Mouse (Mus musculus): ENCODE results near the gene RPS10-NUDT3. TPM values are rescaled to one million over a fixed set of nuclear protein-coding genes. Genes with fewer than 3 reads are reported as not detected.

The RPS10-NUDT3 gene
- polyA plus RNA-seq, 1 experiment, result not detected

DNA sequence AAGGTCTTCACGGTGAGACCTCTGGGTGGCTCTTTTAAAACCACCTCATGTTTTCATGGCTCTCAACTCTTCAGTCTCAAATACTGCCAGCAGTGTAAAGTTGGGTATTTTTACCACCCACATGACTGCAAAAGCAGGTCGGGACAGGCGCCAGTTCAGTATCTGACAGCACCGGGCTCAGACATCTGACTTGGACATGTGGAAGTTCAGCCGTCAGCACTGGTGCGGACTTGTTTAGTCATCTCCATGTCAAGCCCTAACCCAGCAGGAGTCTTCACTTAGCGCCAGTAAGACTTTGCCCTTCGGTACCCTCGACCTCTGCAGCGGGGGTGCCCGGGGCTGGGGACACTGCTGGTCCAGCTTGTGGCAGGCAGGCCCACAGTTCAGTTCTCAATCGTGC lies 47.8 kb downstream of the RPS10-NUDT3 start:
- H3K4me1 ChIP-seq (ENCODE audit: control insufficient read depth, insufficient read depth, insufficient read length), result peaks cover 12% of the 10 kb centered on the region; the same call in 1 of the 2 replicates
- 76% methylated on average over 12 of the region's 12 CpGs for WGBS
- no peaks in the 10 kb centered on the region for H3K27me3 ChIP-seq (ENCODE audit: control insufficient read depth, insufficient read depth, low read length)
- no peak for TF ChIP-seq CTCF (IDR thresholded peaks at IDR 0.05; ENCODE audit: extremely low read depth, insufficient read depth, insufficient read length, insufficient replicate concordance)
- no peak for TF ChIP-seq POLR2A (IDR thresholded peaks at IDR 0.05; ENCODE audit: low read depth, low read length)
- DNase-seq (ENCODE audit: low read depth in 1 of 2, low spot score in 2 of 2), result no peak
- no peaks in the 10 kb centered on the region for H3K36me3 ChIP-seq (ENCODE audit: control insufficient read depth, insufficient read depth, low read length)
- H3K4me3 ChIP-seq (ENCODE audit: extremely low read depth, insufficient read depth, insufficient read length), result no peak overlapping the region
- no peak overlapping the region for H3K27ac ChIP-seq (ENCODE audit: insufficient read depth, low read length)

DNA sequence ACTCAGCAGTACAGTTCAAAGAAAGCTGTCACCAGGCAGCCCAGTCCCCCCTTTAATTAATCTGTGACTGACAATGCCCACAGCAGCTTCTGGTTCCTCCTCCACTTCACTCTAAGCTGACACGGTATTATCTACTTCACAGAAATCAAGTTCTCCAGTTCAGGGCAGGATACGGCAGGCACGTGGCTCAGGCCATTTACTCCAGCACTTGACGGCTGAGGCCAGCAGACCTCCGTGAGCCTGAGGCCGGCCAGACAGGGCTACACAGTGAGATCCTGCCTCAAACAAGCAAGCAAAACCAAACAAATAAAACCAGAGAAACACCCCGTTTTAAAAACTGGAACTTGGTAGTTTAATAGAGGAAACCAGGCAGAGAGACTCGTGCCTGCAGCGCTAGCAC lies 48.4 kb downstream of the RPS10-NUDT3 start:
- TF ChIP-seq POLR2A (IDR thresholded peaks at IDR 0.05; ENCODE audit: low read depth, low read length) (no peak), CTCF (IDR thresholded peaks at IDR 0.05; ENCODE audit: extremely low read depth, insufficient read depth, insufficient read length, insufficient replicate concordance) (no peak)
- no peak overlapping the region for H3K27ac ChIP-seq (ENCODE audit: insufficient read depth, low read length)
- peaks cover 12% of the 10 kb centered on the region; the same call in 1 of the 2 replicates for H3K4me1 ChIP-seq (ENCODE audit: control insufficient read depth, insufficient read depth, insufficient read length)
- DNase-seq (ENCODE audit: low read depth in 1 of 2, low spot score in 2 of 2), result no peak
- no peak overlapping the region for H3K4me3 ChIP-seq (ENCODE audit: extremely low read depth, insufficient read depth, insufficient read length)
- no peaks in the 10 kb centered on the region for H3K27me3 ChIP-seq (ENCODE audit: control insufficient read depth, insufficient read depth, low read length)
- 63% methylated on average over 9 of the region's 9 CpGs for WGBS
- H3K36me3 ChIP-seq (ENCODE audit: control insufficient read depth, insufficient read depth, low read length), result peaks cover 2% of the 10 kb centered on the region; the same call in 1 of the 2 replicates

DNA sequence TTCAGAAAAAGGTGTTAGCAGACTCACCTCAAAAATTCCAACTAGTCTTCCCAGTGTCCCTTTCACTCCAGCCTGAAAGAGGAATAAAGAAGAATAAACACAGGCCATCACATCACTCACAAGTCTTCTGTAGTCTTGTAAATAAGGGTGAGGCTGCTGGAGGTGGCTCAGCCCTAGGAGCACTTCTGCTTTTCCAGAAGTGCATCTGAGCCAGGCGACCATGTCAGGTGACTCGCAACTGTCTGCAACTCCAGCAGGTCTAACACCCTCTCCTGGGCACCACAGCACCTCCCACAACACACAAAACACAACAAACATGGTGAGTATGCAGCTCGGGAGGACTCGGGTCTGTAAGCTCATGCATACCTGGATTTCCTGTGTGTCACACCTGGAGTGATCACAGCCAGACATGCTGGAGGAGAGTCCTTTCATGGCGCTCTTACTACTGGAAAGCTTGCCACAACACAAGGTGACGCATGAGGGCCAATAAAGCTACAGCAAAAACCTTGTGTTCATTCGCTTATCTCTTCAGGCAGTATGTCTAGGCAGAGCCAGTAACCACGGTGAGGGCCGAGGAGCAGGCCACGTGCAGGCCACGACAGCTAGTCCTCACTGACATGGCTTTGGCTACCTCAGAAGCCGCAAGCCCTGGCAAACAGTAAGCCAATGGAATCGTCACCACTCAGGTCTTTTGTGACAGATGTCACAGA lies 51.7 kb downstream of the RPS10-NUDT3 start:
- no peak for DNase-seq (ENCODE audit: low read depth in 1 of 2, low spot score in 2 of 2)
- 65% methylated on average over 13 of the region's 13 CpGs for WGBS
- H3K4me1 ChIP-seq (ENCODE audit: control insufficient read depth, insufficient read depth, insufficient read length), result peaks cover 8% of the 10 kb centered on the region; the same call in 1 of the 2 replicates
- H3K4me3 ChIP-seq (ENCODE audit: extremely low read depth, insufficient read depth, insufficient read length), result no peak overlapping the region
- H3K27me3 ChIP-seq (ENCODE audit: control insufficient read depth, insufficient read depth, low read length), result no peaks in the 10 kb centered on the region
- H3K36me3 ChIP-seq (ENCODE audit: control insufficient read depth, insufficient read depth, low read length), result peaks cover 11% of the 10 kb centered on the region
- no peak overlapping the region for H3K27ac ChIP-seq (ENCODE audit: insufficient read depth, low read length)
- TF ChIP-seq POLR2A (IDR thresholded peaks at IDR 0.05; ENCODE audit: low read depth, low read length), result no peak
- TF ChIP-seq CTCF (IDR thresholded peaks at IDR 0.05; ENCODE audit: extremely low read depth, insufficient read depth, insufficient read length, insufficient replicate concordance), result no peak

- DNase-seq (ENCODE audit: low read depth in 1 of 2, low spot score in 2 of 2), result no peak
- H3K27ac ChIP-seq (ENCODE audit: insufficient read depth, low read length), result no peak overlapping the region
- TF ChIP-seq CTCF (IDR thresholded peaks at IDR 0.05; ENCODE audit: extremely low read depth, insufficient read depth, insufficient read length, insufficient replicate concordance), result no peak
- TF ChIP-seq POLR2A (IDR thresholded peaks at IDR 0.05; ENCODE audit: low read depth, low read length), result no peak
- no peaks in the 10 kb centered on the region for H3K27me3 ChIP-seq (ENCODE audit: control insufficient read depth, insufficient read depth, low read length)
- H3K4me3 ChIP-seq (ENCODE audit: extremely low read depth, insufficient read depth, insufficient read length), result no peak overlapping the region
- 80% methylated on average over 20 of the region's 20 CpGs for WGBS
- H3K4me1 ChIP-seq (ENCODE audit: control insufficient read depth, insufficient read depth, insufficient read length), result no peaks in the 10 kb centered on the region
- H3K36me3 ChIP-seq (ENCODE audit: control insufficient read depth, insufficient read depth, low read length), result peaks cover 11% of the 10 kb centered on the region
Measured at GRCm38 (mm10) chr17:27580392-27581068, 54.5 kb downstream of the RPS10-NUDT3 start.

DNA sequence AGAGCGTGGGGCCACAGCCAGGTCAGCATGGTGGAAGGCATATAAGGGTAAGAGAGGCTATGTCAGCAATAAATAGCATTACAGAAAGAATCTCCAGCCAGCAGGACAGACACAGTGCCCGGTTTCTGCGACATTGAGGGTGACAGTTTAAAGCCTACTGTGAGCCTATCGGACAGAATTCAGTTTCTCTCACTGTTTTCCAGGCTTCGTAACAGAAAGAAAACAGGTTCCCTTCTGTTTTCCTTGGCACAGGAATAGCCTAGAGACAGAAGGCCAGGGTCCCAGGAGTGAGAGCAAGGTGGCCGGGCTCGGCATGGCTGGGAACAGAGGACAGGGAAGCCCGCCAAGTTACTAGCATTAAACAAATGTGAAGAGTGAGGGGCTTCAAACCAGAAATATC lies 55.2 kb downstream of the RPS10-NUDT3 start:
- Histone ChIP-seq H3K4me1 (ENCODE audit: control insufficient read depth, insufficient read depth, insufficient read length) (no peaks in the 10 kb centered on the region), H3K27me3 (ENCODE audit: control insufficient read depth, insufficient read depth, low read length) (no peaks in the 10 kb centered on the region), H3K27ac (ENCODE audit: insufficient read depth, low read length) (no peak overlapping the region), H3K36me3 (ENCODE audit: control insufficient read depth, insufficient read depth, low read length) (peaks cover 11% of the 10 kb centered on the region), H3K4me3 (ENCODE audit: extremely low read depth, insufficient read depth, insufficient read length) (no peak overlapping the region)
- no peak for DNase-seq (ENCODE audit: low read depth in 1 of 2, low spot score in 2 of 2)
- WGBS, result 98% methylated on average over 8 of the region's 8 CpGs
- no peak for TF ChIP-seq CTCF (IDR thresholded peaks at IDR 0.05; ENCODE audit: extremely low read depth, insufficient read depth, insufficient read length, insufficient replicate concordance)
- TF ChIP-seq POLR2A (IDR thresholded peaks at IDR 0.05; ENCODE audit: low read depth, low read length), result no peak

- Histone ChIP-seq H3K4me1 (ENCODE audit: control insufficient read depth, insufficient read depth, insufficient read length) (no peaks in the 10 kb centered on the region), H3K4me3 (ENCODE audit: extremely low read depth, insufficient read depth, insufficient read length) (no peak overlapping the region), H3K27ac (ENCODE audit: insufficient read depth, low read length) (no peak overlapping the region), H3K27me3 (ENCODE audit: control insufficient read depth, insufficient read depth, low read length) (no peaks in the 10 kb centered on the region), H3K36me3 (ENCODE audit: control insufficient read depth, insufficient read depth, low read length) (peaks cover 11% of the 10 kb centered on the region)
- no peak for TF ChIP-seq CTCF (IDR thresholded peaks at IDR 0.05; ENCODE audit: extremely low read depth, insufficient read depth, insufficient read length, insufficient replicate concordance)
- no peak for TF ChIP-seq POLR2A (IDR thresholded peaks at IDR 0.05; ENCODE audit: low read depth, low read length)
- WGBS, result 95% methylated on average over 10 of the region's 10 CpGs
- DNase-seq (ENCODE audit: low read depth in 1 of 2, low spot score in 2 of 2), result no peak
Measured at GRCm38 (mm10) chr17:27578487-27578886, 56.5 kb downstream of the RPS10-NUDT3 start.

DNA sequence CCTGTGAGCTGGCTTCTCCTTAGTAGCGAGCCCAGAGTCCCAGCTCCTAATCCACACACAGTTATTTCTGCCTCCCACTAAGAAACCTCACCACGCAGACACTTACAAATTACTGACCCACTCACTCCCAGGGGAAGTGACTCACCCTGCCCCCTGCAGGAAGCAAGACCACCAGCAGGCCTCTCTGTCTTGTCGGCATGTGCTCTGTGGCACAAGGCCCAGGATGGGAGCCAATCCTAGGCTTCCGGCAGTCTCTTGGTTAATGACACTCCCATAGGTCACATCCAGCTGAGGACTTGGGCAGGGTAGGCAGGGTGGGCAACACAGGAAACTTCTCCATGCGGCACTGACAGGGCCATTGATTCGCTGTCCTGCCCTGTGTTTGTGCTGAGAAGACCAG lies 57.6 kb downstream of the RPS10-NUDT3 start:
- TF ChIP-seq CTCF (IDR thresholded peaks at IDR 0.05; ENCODE audit: extremely low read depth, insufficient read depth, insufficient read length, insufficient replicate concordance) (no peak), POLR2A (IDR thresholded peaks at IDR 0.05; ENCODE audit: low read depth, low read length) (no peak)
- Histone ChIP-seq H3K4me1 (ENCODE audit: control insufficient read depth, insufficient read depth, insufficient read length) (no peaks in the 10 kb centered on the region), H3K27ac (ENCODE audit: insufficient read depth, low read length) (no peak overlapping the region), H3K4me3 (ENCODE audit: extremely low read depth, insufficient read depth, insufficient read length) (no peak overlapping the region), H3K27me3 (ENCODE audit: control insufficient read depth, insufficient read depth, low read length) (no peaks in the 10 kb centered on the region), H3K36me3 (ENCODE audit: control insufficient read depth, insufficient read depth, low read length) (peaks cover 11% of the 10 kb centered on the region)
- no peak for DNase-seq (ENCODE audit: low read depth in 1 of 2, low spot score in 2 of 2)
- WGBS, result 87% methylated on average over 6 of the region's 6 CpGs

Data from spleen, adult 2 months (tissue).